Mouse (Mus musculus) cerebellum, adult 11 months (tissue): ENCODE data around the gene Pmp22.

Source experiments
- DNase-seq: peaks from one replicate; pipeline ENCODE4 v3.0.0; 2022

Gene Pmp22

GRCm38 (mm10) chr11:63128784-63129183 lies at the start of gene Pmp22:
Pmp22 (plus strand) TSS chr11:63128982.
- DNase-seq, result no peak

- no peak for DNase-seq
Observed at GRCm38 (mm10) chr11:63084536-63084935, 44.2 kb upstream of the Pmp22 start.

GRCm38 (mm10) chr11:63088672-63089071 lies 40.1 kb upstream of the Pmp22 start:
- no peak for DNase-seq

- no peak for DNase-seq
Observed at GRCm38 (mm10) chr11:63090210-63090609, 38.6 kb upstream of the Pmp22 start.

- no peak for DNase-seq
Observed at GRCm38 (mm10) chr11:63090986-63091385, 37.8 kb upstream of the Pmp22 start.

- no peak for DNase-seq
Observed at GRCm38 (mm10) chr11:63092271-63092670, 36.5 kb upstream of the Pmp22 start.

GRCm38 (mm10) chr11:63093601-63094000 lies 35.2 kb upstream of the Pmp22 start:
- no peak for DNase-seq

GRCm38 (mm10) chr11:63094496-63094895 lies 34.3 kb upstream of the Pmp22 start:
- DNase-seq, result no peak

- no peak for DNase-seq
Observed at GRCm38 (mm10) chr11:63098016-63098415, 30.8 kb upstream of the Pmp22 start.

GRCm38 (mm10) chr11:63099390-63099789 lies 29.4 kb upstream of the Pmp22 start:
- DNase-seq, result no peak

- no peak for DNase-seq
Observed at GRCm38 (mm10) chr11:63103256-63103655, 25.5 kb upstream of the Pmp22 start.

GRCm38 (mm10) chr11:63104026-63104425 lies 24.8 kb upstream of the Pmp22 start:
- no peak for DNase-seq

- no peak for DNase-seq
Observed at GRCm38 (mm10) chr11:63109230-63109775, 19.5 kb upstream of the Pmp22 start.

GRCm38 (mm10) chr11:63110329-63110728 lies 18.5 kb upstream of the Pmp22 start:
- DNase-seq, result no peak

GRCm38 (mm10) chr11:63114807-63115641 lies 13.8 kb upstream of the Pmp22 start:
- no peak for DNase-seq

GRCm38 (mm10) chr11:63116652-63117051 lies 12.1 kb upstream of the Pmp22 start:
- no peak for DNase-seq

- no peak for DNase-seq
Observed at GRCm38 (mm10) chr11:63117266-63117665, 11.5 kb upstream of the Pmp22 start.

GRCm38 (mm10) chr11:63119791-63120190 lies 9.0 kb upstream of the Pmp22 start:
- DNase-seq, result no peak

GRCm38 (mm10) chr11:63122249-63122648 lies 6.5 kb upstream of the Pmp22 start:
- no peak for DNase-seq

GRCm38 (mm10) chr11:63122776-63123350 lies 5.9 kb upstream of the Pmp22 start:
- DNase-seq, result no peak

- no peak for DNase-seq
Observed at GRCm38 (mm10) chr11:63124316-63124715, 4.5 kb upstream of the Pmp22 start.

- DNase-seq, result no peak
Observed at GRCm38 (mm10) chr11:63125832-63126456, 2.8 kb upstream of the Pmp22 start.

GRCm38 (mm10) chr11:63126976-63127375 lies 1.8 kb upstream of the Pmp22 start:
- no peak for DNase-seq

- DNase-seq, result no peak
Observed at GRCm38 (mm10) chr11:63127513-63127912, 1.3 kb upstream of the Pmp22 start.
